Mouse (Mus musculus): ENCODE results near the gene Tas2r135. TPM values are rescaled to one million over a fixed set of nuclear protein-coding genes. Genes with fewer than 3 reads are reported as not detected.

The Tas2r135 gene
- polyA plus RNA-seq, 1 experiment = not detected

DNA sequence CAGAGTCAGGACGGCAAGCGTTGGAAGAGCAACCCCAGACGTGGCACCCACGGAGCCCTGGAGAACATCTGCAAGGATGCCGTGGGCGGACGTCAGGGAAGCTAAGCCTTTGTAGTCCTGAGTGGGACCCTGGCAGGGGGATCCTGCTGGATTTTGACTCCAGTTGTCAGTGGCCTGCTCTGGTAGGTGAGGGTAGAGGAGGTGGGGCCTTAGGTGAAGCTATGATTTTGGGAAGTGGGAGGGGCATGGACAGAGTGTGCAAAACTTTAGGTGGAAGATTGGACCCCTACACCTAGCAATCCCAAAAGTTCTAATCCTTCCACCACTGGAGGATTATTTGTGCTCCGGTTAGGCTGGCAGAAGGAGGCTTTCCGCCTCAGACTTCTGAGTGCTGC lies 32.8 kb upstream of the Tas2r135 start:
- 30% methylated on average over 9 of the region's 9 CpGs for WGBS
- H3K4me3 ChIP-seq (ENCODE audit: insufficient read depth, low read depth, low read length) = no peak overlapping the region
- TF ChIP-seq POLR2A (IDR thresholded peaks at IDR 0.05; ENCODE audit: insufficient read depth, low read depth, low read length) (no peak), CTCF (IDR thresholded peaks at IDR 0.05; ENCODE audit: insufficient read depth, low read depth, low read length) (no peak)
- H3K4me1 ChIP-seq (ENCODE audit: control insufficient read depth, insufficient read depth, low read length) = peaks cover 18% of the 10 kb centered on the region
- H3K27ac ChIP-seq (ENCODE audit: insufficient read depth, low read depth, low read length) = no peak overlapping the region

DNA sequence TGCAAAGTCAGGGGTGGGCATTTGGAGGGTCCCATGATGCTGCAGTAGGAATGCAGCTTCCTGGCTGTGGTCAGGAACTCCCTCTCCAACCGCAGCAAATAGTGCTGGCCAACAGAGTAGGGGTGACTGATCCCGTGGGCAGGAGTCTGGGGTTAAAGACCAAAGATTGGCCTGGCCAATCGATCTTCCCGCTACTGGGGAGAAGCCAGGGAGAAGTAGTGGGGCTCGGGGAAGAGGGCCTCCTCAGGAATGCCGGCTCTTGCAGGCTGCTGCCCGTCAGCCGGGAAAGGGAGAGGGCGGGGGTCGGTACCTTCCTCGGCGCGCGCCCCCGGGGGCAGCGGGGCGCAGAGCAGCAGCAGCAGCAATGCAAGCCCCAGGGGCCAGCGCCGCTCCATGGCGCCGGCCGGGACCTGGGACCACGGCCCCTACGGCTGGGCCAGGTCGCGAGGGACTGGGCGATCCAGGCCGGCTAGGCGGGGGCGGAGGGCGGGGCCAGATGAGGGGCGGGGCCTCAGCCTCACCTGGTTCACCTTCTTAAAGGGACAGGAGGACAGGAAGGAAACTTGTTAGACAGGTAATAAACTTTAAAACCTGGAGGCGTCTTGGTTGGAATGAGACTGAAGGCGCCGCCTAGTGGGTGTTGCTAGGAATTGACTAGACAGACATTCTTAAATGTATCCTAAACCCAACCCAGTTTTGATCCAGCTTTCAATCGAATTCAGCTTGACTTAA lies 32.3 kb upstream of the Tas2r135 start, which contains the start of gene Epha1:
Epha1 (minus strand) TSS at position 453 of the 732 bp plus-strand sequence.
- Histone ChIP-seq H3K4me3 (ENCODE audit: insufficient read depth, low read depth, low read length) (peak within 1 kb of the TSS; percentile 22; the same call in 1 of the 2 replicates), H3K4me1 (ENCODE audit: control insufficient read depth, insufficient read depth, low read length) (peaks cover 18% of the 10 kb centered on the region), H3K27ac (ENCODE audit: insufficient read depth, low read depth, low read length) (no peak within 1 kb of the TSS)
- WGBS = 2% methylated on average over 36 of the region's 36 CpGs
- TF ChIP-seq CTCF (IDR thresholded peaks at IDR 0.05; ENCODE audit: insufficient read depth, low read depth, low read length) (no peak), POLR2A (IDR thresholded peaks at IDR 0.05; ENCODE audit: insufficient read depth, low read depth, low read length) (no peak)

DNA sequence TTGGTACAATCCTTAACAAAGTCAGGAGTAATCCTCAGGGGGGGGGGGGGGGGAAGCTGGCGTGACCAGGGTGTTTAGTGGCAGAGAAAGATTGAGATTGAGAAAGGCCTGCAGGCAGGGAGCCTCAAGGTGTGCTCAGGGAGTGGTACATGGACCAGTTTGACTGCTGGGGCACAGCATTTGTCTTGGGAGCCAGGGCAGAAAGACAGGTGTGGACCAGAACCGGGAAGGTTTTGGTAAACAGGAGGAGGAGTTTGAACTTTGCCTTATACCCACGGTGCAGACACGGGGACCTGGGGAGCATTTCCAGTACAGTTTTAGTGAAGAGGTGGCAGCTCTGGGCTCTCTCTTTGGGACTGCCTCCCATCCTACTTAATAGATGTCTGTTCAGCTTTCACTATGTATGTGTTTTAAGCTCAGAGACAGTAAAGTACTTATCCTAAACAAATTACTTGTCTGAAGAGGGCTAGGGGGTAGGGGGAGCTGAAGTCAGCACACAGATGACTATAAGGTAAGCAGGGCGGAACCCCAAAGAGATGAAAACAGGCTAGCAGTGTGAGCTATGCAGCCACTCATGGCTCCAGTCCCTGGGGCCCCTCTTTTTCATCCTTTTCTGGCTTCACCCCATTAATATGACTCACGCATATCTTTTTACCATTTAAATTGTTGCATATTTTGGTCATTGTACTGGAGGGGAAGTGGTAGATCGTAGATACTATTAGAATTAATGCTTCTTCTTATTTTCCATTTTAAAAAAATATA lies 31.4 kb upstream of the Tas2r135 start:
- Histone ChIP-seq H3K4me1 (ENCODE audit: control insufficient read depth, insufficient read depth, low read length) (peaks cover 18% of the 10 kb centered on the region), H3K4me3 (ENCODE audit: insufficient read depth, low read depth, low read length) (no peak overlapping the region), H3K27ac (ENCODE audit: insufficient read depth, low read depth, low read length) (no peak overlapping the region)
- TF ChIP-seq CTCF (IDR thresholded peaks at IDR 0.05; ENCODE audit: insufficient read depth, low read depth, low read length) (no peak), POLR2A (IDR thresholded peaks at IDR 0.05; ENCODE audit: insufficient read depth, low read depth, low read length) (no peak)
- 45% methylated on average over 7 of the region's 7 CpGs for whole genome bisulfite sequencing

DNA sequence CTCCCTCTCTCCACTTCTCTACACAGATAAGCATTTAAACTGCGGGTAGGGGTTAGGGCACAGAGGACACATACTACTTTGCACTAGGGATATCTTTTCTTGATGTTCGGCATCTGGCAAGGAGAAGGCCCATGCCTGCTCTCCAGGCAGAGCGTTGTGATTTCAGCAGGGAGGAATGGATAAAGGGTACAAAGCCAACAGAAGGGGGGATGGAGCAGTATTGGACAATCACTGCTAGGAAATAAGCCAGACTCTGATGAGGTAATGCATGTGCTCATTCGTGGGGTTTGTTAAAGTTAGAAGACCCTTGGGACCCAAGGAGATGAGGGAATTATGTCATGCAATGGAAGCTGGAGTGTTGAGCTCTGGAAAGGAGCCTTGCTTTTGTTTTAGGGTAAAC lies 30.5 kb upstream of the Tas2r135 start:
- H3K4me1 ChIP-seq (ENCODE audit: control insufficient read depth, insufficient read depth, low read length) = peaks cover 18% of the 10 kb centered on the region
- no peak overlapping the region for H3K4me3 ChIP-seq (ENCODE audit: insufficient read depth, low read depth, low read length)
- TF ChIP-seq CTCF (IDR thresholded peaks at IDR 0.05; ENCODE audit: insufficient read depth, low read depth, low read length) (no peak), POLR2A (IDR thresholded peaks at IDR 0.05; ENCODE audit: insufficient read depth, low read depth, low read length) (no peak)
- 76% methylated on average over 4 of the region's 4 CpGs for WGBS
- H3K27ac ChIP-seq (ENCODE audit: insufficient read depth, low read depth, low read length) = no peak overlapping the region

DNA sequence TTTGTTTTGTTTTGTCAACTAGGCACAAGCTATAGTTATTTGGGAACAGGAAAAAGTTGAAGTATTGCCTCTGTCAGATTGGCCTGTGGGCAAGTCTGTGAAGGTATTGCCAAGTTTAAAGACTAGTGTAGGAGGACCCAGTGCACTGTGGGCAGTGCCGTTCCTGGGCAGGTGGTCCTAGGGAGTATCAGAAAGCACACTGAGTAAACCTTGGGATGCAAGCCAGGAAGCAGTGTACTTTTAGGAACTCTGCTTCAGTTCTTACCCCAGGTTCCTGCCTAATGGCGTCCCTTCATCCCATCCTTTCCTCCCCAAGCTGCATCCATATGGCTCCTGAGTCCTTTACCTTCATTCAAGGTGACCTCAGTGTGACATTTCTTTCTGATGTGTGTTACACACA lies 30.1 kb upstream of the Tas2r135 start:
- TF ChIP-seq CTCF (IDR thresholded peaks at IDR 0.05; ENCODE audit: insufficient read depth, low read depth, low read length) (no peak), POLR2A (IDR thresholded peaks at IDR 0.05; ENCODE audit: insufficient read depth, low read depth, low read length) (no peak)
- Histone ChIP-seq H3K27ac (ENCODE audit: insufficient read depth, low read depth, low read length) (no peak overlapping the region), H3K4me3 (ENCODE audit: insufficient read depth, low read depth, low read length) (no peak overlapping the region), H3K4me1 (ENCODE audit: control insufficient read depth, insufficient read depth, low read length) (peaks cover 18% of the 10 kb centered on the region)
- WGBS = 89% methylated on average over 2 of the region's 2 CpGs

DNA sequence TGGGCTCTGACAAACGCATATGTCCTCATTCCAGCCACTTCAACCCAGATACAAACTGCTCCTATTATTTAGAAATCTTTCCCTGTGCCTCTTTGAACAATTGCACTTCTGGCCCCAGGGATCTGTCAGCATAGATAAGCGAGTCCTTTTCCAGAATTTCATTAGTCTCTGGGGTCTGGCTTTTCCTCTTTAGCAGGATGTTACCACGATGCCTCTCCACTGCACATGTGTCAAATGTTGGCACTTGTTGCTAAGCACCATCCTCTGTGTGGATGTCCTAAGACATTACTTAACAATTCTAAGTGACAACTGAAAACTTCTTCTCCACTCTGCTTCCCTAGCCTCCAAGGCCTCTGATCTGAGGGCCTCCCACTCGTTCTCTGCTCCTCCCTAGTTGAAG lies 29.2 kb upstream of the Tas2r135 start:
- TF ChIP-seq POLR2A (IDR thresholded peaks at IDR 0.05; ENCODE audit: insufficient read depth, low read depth, low read length) (no peak), CTCF (IDR thresholded peaks at IDR 0.05; ENCODE audit: insufficient read depth, low read depth, low read length) (no peak)
- WGBS = 52% methylated on average over 4 of the region's 4 CpGs
- no peak overlapping the region for H3K4me3 ChIP-seq (ENCODE audit: insufficient read depth, low read depth, low read length)

DNA sequence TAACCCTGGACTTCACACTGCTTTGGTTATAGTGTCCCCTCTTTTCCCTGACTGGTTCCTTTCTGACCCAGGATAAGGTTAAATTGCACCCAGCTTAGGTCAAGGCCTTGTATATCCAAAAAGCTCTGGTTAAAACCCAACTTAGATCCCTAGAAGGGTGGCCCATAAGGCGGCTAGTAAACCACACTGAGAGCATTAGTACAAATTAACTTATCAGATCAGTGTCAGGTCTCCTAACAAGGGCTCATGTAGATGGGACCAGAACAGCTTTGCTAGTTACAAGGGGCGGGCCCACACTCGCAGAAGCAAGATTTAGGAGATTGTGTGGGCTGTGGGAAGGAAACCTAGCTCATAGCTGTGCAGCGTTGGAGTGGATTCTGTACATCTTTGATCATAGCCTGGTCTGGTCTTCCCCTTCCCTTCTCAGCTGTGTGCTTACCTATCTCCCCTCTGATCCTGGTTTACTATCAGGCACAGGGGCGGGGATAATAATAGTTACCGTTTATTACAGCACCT lies 28.7 kb upstream of the Tas2r135 start:
- peaks cover 18% of the 10 kb centered on the region for H3K4me1 ChIP-seq (ENCODE audit: control insufficient read depth, insufficient read depth, low read length)
- 0 out of 2 replicates have a peak overlapping the region, but pooled peaks have one; percentile 31 for H3K27ac ChIP-seq (ENCODE audit: insufficient read depth, low read depth, low read length)
- no peak for TF ChIP-seq POLR2A (IDR thresholded peaks at IDR 0.05; ENCODE audit: insufficient read depth, low read depth, low read length)
- no peak for TF ChIP-seq CTCF (IDR thresholded peaks at IDR 0.05; ENCODE audit: insufficient read depth, low read depth, low read length)
- 59% methylated on average over 6 of the region's 6 CpGs for WGBS
- H3K4me3 ChIP-seq (ENCODE audit: insufficient read depth, low read depth, low read length) = no peak overlapping the region

More for the DNA sequence above, 29.2 kb upstream of the Tas2r135 start:
- peaks cover 18% of the 10 kb centered on the region for H3K4me1 ChIP-seq (ENCODE audit: control insufficient read depth, insufficient read depth, low read length)
- H3K27ac ChIP-seq (ENCODE audit: insufficient read depth, low read depth, low read length) = 0 out of 2 replicates have a peak overlapping the region, but pooled peaks have one; percentile 31

DNA sequence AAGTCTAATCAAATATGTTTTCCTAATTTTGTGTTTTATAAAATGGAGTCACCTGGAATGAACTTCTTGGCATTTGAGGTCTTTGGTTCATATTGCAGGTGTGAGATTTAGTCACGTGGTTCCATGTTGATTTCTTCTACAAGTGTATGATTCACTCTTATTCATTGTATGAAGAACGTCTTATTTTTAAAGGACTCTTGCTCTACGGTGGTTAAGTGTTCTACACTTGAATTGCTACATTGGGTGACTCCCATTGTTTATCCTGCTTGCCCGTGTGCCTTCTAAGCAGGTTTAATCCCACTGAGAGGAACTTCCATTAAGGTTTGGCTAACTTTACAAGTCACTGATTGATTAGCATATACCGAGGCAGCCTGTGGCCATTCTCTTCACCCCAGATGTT lies 28.0 kb upstream of the Tas2r135 start:
- H3K27ac ChIP-seq (ENCODE audit: insufficient read depth, low read depth, low read length) = no peak overlapping the region
- no peak overlapping the region for H3K4me3 ChIP-seq (ENCODE audit: insufficient read depth, low read depth, low read length)
- peaks cover 11% of the 10 kb centered on the region for H3K4me1 ChIP-seq (ENCODE audit: control insufficient read depth, insufficient read depth, low read length)
- TF ChIP-seq CTCF (IDR thresholded peaks at IDR 0.05; ENCODE audit: insufficient read depth, low read depth, low read length) (no peak), POLR2A (IDR thresholded peaks at IDR 0.05; ENCODE audit: insufficient read depth, low read depth, low read length) (no peak)
- 63% methylated on average over 5 of the region's 5 CpGs for WGBS

DNA sequence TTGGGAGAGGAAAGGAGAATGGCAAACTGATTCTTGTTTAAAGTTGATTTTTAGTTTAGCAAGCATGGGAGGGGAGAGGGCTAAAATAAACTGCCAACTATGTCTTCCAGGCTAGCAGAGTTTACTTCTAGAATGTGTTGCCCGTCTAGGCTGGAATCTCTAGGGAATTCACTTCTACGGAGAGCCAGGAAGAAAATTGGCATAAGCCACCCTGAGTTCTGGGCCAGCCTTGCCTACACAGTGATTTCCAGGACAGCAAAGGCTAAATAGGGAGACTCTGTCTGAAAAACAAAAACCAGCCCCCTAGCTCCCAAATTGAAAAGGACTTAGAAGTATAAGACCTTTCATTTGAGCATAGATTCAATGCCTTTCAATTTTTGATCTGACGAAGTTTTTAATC lies 25.7 kb upstream of the Tas2r135 start:
- WGBS = 76% methylated on average over 3 of the region's 3 CpGs
- Histone ChIP-seq H3K27ac (ENCODE audit: insufficient read depth, low read depth, low read length) (no peak overlapping the region), H3K4me1 (ENCODE audit: control insufficient read depth, insufficient read depth, low read length) (no peaks in the 10 kb centered on the region), H3K4me3 (ENCODE audit: insufficient read depth, low read depth, low read length) (no peak overlapping the region)
- no peak for TF ChIP-seq POLR2A (IDR thresholded peaks at IDR 0.05; ENCODE audit: insufficient read depth, low read depth, low read length)

Measured in olfactory bulb, adult 2 months (tissue).